Mouse (Mus musculus) bone marrow, adult 2 months (tissue): ENCODE data around the gene Gm42688. TPM values are rescaled to one million over a fixed set of nuclear protein-coding genes. Genes with fewer than 3 reads are reported as not detected.
A peak's percentile ranks its signal among the peaks of the same experiment; 100 is the strongest.

ENCODE experiments used
- H3K27ac ChIP-seq: fragments of 200-500 bp; 2 replicates; pipeline ENCODE4 v1.5.1; 2012; ENCODE audit warnings: low read depth, mild to moderate bottlenecking, control low read depth, inconsistent platforms, low read length; ENCODE audit not compliant: control insufficient read depth, poor library complexity, insufficient read depth
- H3K4me1 ChIP-seq: fragments of 200-500 bp; 2 replicates; pipeline ENCODE4 v1.6.1; 2011; ENCODE audit warnings: low read length; ENCODE audit not compliant: control insufficient read depth, insufficient read depth
- H3K4me3 ChIP-seq: fragments of 200-500 bp; replicated peaks from 2 replicates; pipeline ENCODE3; 2011; ENCODE audit warnings: mild to moderate bottlenecking, low read depth, low read length, control low read depth; ENCODE audit not compliant: control insufficient read depth
- CTCF ChIP-seq: fragments of 200-500 bp; IDR thresholded peaks from 2 replicates; pipeline ENCODE4 v1.5.1; 2011; ENCODE audit warnings: low read length, control low read depth; ENCODE audit not compliant: control insufficient read depth, insufficient read depth
- POLR2A ChIP-seq: fragments of 200-500 bp; IDR thresholded peaks from 2 replicates; pipeline ENCODE4 v1.6.1; 2011; ENCODE audit warnings: low read depth, mild to moderate bottlenecking, control low read depth, low read length, borderline replicate concordance; ENCODE audit not compliant: control insufficient read depth
- WGBS: fragments of 180-500 bp; shearing (Covaris S2); methylation state at CpG from one replicate; pipeline ENCODE4 v1.1.7; 2018; 5-methylcytosine and 5-hydroxymethylcytosine counted together
- polyA plus RNA-seq: library from polyadenylated mRNA; stranded (reverse); fragments of >200 nt; gene quantifications from 2 replicates; pipeline ENCODE4 v1.2.4, GENCODE M21; 2011; ENCODE audit warnings: low replicate concordance; ENCODE audit not compliant: missing spikeins, insufficient read depth, insufficient read length

The Gm42688 gene
- polyA plus RNA-seq, 1 experiment: 7.7 TPM

GRCm38 (mm10) chr6:83077630-83078323 lies 23.6 kb upstream of the Gm42688 start, which contains the start of gene Pcgf1:
TSS of gene Pcgf1 (plus strand) at chr6:83077869.
- peak within 1 kb of the TSS; percentile 86 for H3K4me3 ChIP-seq
- no peak for TF ChIP-seq POLR2A
- no peak for TF ChIP-seq CTCF
- H3K4me1 ChIP-seq: peaks cover 1% of the 10 kb centered on the region
- H3K27ac ChIP-seq: peak within 1 kb of the TSS; percentile 75
- under 1% methylated on average over 54 of the region's 54 CpGs for WGBS

- TF ChIP-seq CTCF (peak; percentile 56), POLR2A (peak; percentile 54; the same call in 1 of the 2 replicates)
- Histone ChIP-seq H3K27ac (peak overlapping the region; percentile 75), H3K4me3 (peak overlapping the region; percentile 86), H3K4me1 (peaks cover 1% of the 10 kb centered on the region)
- under 1% methylated on average over 46 of the region's 46 CpGs for WGBS
Measured at GRCm38 (mm10) chr6:83078324-83078858, 23.0 kb upstream of the Gm42688 start.

- Histone ChIP-seq H3K4me1 (peaks cover 1% of the 10 kb centered on the region), H3K4me3 (no peak overlapping the region), H3K27ac (no peak overlapping the region)
- WGBS: 95% methylated on average over 5 of the region's 5 CpGs
- TF ChIP-seq POLR2A (no peak), CTCF (no peak)
Measured at GRCm38 (mm10) chr6:83080210-83080609, 21.2 kb upstream of the Gm42688 start.

- no peak overlapping the region for H3K4me3 ChIP-seq
- H3K27ac ChIP-seq: no peak overlapping the region
- peaks cover 1% of the 10 kb centered on the region for H3K4me1 ChIP-seq
- 61% methylated on average over 5 of the region's 5 CpGs for WGBS
- TF ChIP-seq CTCF: no peak
- TF ChIP-seq POLR2A: no peak
Measured at GRCm38 (mm10) chr6:83083497-83083896, 17.9 kb upstream of the Gm42688 start.

GRCm38 (mm10) chr6:83084477-83084876 lies 16.9 kb upstream of the Gm42688 start:
- no peak for TF ChIP-seq CTCF
- TF ChIP-seq POLR2A: no peak
- WGBS: 58% methylated on average over 6 of the region's 6 CpGs

GRCm38 (mm10) chr6:83086121-83087035 lies 15.0 kb upstream of the Gm42688 start, which contains the start of gene Lbx2:
TSS of gene Lbx2 (plus strand) at chr6:83086367.
- peak within 1 kb of the TSS; percentile 41 for H3K4me3 ChIP-seq
- no peaks in the 10 kb centered on the region for H3K4me1 ChIP-seq
- no peak within 1 kb of the TSS for H3K27ac ChIP-seq
- WGBS: 2% methylated on average over 37 of the region's 42 CpGs
- TF ChIP-seq POLR2A (no peak), CTCF (no peak)

More at GRCm38 (mm10) chr6:83084477-83084876, 16.9 kb upstream of the Gm42688 start:
- no peak overlapping the region for H3K27ac ChIP-seq
- H3K4me1 ChIP-seq: no peaks in the 10 kb centered on the region; the same call in 1 of the 2 replicates
- no peak overlapping the region for H3K4me3 ChIP-seq

- no peak for TF ChIP-seq POLR2A
- TF ChIP-seq CTCF: no peak
- Histone ChIP-seq H3K4me1 (no peaks in the 10 kb centered on the region), H3K4me3 (peak overlapping the region; percentile 41), H3K27ac (no peak overlapping the region; the same call in 1 of the 2 replicates)
- 20% methylated on average over 47 of the region's 47 CpGs for WGBS
Measured at GRCm38 (mm10) chr6:83087205-83087925, 14.1 kb upstream of the Gm42688 start.
